Mouse (Mus musculus) cortical plate, adult 2 months (tissue): ENCODE data around the gene Mphosph6. TPM values are rescaled to one million over a fixed set of nuclear protein-coding genes. Genes with fewer than 3 reads are reported as not detected.

Source experiments
- H3K27ac ChIP-seq: fragments of 200-500 bp; 2 replicates; pipeline ENCODE4 v1.5.1; 2012; ENCODE audit warnings: low read length, control low read depth, inconsistent platforms; ENCODE audit not compliant: insufficient read depth
- H3K4me1 ChIP-seq: fragments of 200-500 bp; 2 replicates; pipeline ENCODE4 v1.6.1; 2011; ENCODE audit warnings: low read length; ENCODE audit not compliant: control insufficient read depth, insufficient read depth
- H3K4me3 ChIP-seq: fragments of 200-500 bp; 2 replicates; pipeline ENCODE4 v1.5.1; 2011; ENCODE audit warnings: mild to moderate bottlenecking, low read length, control low read depth; ENCODE audit not compliant: insufficient read depth
- CTCF ChIP-seq: fragments of 200-500 bp; IDR thresholded peaks from 2 replicates; pipeline ENCODE4 v1.5.1; 2011; ENCODE audit warnings: mild to moderate bottlenecking, control low read depth, low read length; ENCODE audit not compliant: insufficient read depth; ENCODE audit errors: extremely low read depth
- POLR2A ChIP-seq: fragments of 200-500 bp; IDR thresholded peaks from 2 replicates; pipeline ENCODE4 v1.6.1; 2011; ENCODE audit warnings: mild to moderate bottlenecking, low read length, control low read depth; ENCODE audit not compliant: insufficient read depth; ENCODE audit errors: extremely low read depth
- polyA plus RNA-seq: library from polyadenylated mRNA; depleted of rRNA; stranded (reverse); fragments of >200 nt; gene quantifications from 2 replicates; pipeline ENCODE4 v1.2.3, GENCODE M21; 2012

Gene Mphosph6
- polyA plus RNA-seq, 1 experiment = 19.2 TPM

GRCm38 (mm10) chr8:117794581-117794980 lies 7.2 kb downstream of the Mphosph6 start:
- no peak for TF ChIP-seq CTCF
- no peak for TF ChIP-seq POLR2A
- Histone ChIP-seq H3K27ac (no peak overlapping the region), H3K4me3 (no peak overlapping the region), H3K4me1 (peaks cover 2% of the 10 kb centered on the region; the same call in 1 of the 2 replicates)

GRCm38 (mm10) chr8:117792616-117793144 lies 9.1 kb downstream of the Mphosph6 start:
- Histone ChIP-seq H3K4me3 (no peak overlapping the region), H3K4me1 (peaks cover 2% of the 10 kb centered on the region; the same call in 1 of the 2 replicates), H3K27ac (no peak overlapping the region)
- TF ChIP-seq POLR2A (no peak), CTCF (no peak)

GRCm38 (mm10) chr8:117786428-117786827 lies 15.3 kb downstream of the Mphosph6 start:
- Histone ChIP-seq H3K4me1 (no peaks in the 10 kb centered on the region; the same call in 1 of the 2 replicates), H3K4me3 (no peak overlapping the region), H3K27ac (no peak overlapping the region)
- TF ChIP-seq CTCF (no peak), POLR2A (no peak)

DNA sequence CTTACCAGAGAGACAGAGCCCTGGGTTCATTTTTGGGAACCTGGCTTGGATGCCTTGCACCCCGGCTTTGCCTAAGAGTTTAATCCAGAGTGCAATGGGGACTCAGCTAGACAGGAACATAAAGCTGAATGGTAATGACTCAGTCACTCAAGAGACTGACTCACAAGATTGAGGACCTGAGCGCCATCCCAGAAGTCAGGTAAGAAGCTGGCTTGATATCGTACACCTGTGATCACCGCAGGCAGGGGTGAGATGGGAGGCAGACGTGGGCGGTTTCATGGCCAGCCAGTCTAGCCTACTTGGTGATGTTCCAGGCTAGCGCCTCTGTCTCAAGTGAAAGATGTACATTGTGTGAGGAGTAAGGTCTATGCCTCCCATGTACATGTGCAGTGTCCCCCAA lies 18.7 kb downstream of the Mphosph6 start:
- TF ChIP-seq POLR2A (no peak), CTCF (no peak)
- H3K27ac ChIP-seq = no peak overlapping the region
- H3K4me1 ChIP-seq = no peaks in the 10 kb centered on the region; the same call in none of the 2 replicates
- H3K4me3 ChIP-seq = no peak overlapping the region

DNA sequence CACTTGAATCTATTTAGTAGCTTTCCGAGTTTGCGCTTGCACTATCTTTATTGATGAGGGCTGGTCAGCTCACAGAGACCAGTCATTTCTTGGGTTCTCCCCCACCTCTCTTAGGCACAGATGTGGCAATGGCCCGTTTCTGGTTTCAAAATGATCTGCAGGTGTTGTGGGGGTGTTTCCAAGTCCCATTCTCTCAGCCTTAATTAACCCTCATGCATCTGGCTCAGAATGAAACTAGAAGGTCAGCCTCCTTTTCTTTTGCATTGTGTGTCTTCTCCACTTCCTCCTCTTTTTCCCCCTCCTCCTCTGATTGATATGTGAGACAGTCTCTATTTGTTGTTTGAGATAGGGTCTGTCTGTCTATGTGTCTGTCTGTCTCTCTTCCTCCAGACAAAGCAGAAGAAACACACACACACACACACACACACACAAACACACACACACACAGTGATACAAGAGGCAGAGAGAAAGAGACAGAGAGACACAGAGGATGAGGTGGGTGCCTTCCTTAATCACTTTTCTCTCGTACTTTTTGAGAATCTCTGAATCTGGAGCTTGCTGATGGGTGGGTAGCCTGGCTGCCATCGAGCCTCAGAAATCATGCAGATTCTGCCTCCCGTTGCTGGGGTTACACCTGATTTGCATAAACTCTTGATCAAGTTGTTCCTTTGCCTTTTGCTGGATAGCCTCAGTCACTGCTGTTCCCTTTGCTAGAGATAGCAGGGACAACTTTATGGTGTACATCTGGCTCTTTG lies 20.2 kb downstream of the Mphosph6 start:
- Histone ChIP-seq H3K4me1 (no peaks in the 10 kb centered on the region; the same call in none of the 2 replicates), H3K4me3 (no peak overlapping the region), H3K27ac (no peak overlapping the region)
- TF ChIP-seq CTCF = no peak
- no peak for TF ChIP-seq POLR2A

GRCm38 (mm10) chr8:117779344-117779743 lies 22.4 kb downstream of the Mphosph6 start:
- H3K4me3 ChIP-seq = no peak overlapping the region
- H3K4me1 ChIP-seq = no peaks in the 10 kb centered on the region; the same call in none of the 2 replicates
- no peak for TF ChIP-seq CTCF
- TF ChIP-seq POLR2A = no peak
- no peak overlapping the region for H3K27ac ChIP-seq

GRCm38 (mm10) chr8:117778531-117779322 lies 23.0 kb downstream of the Mphosph6 start:
- no peaks in the 10 kb centered on the region; the same call in none of the 2 replicates for H3K4me1 ChIP-seq
- H3K27ac ChIP-seq = no peak overlapping the region
- H3K4me3 ChIP-seq = no peak overlapping the region
- TF ChIP-seq CTCF = no peak
- no peak for TF ChIP-seq POLR2A

- Histone ChIP-seq H3K27ac (no peak overlapping the region), H3K4me3 (no peak overlapping the region), H3K4me1 (no peaks in the 10 kb centered on the region; the same call in none of the 2 replicates)
- TF ChIP-seq CTCF (no peak), POLR2A (no peak)
Observed at GRCm38 (mm10) chr8:117776075-117776474, 25.7 kb downstream of the Mphosph6 start.

DNA sequence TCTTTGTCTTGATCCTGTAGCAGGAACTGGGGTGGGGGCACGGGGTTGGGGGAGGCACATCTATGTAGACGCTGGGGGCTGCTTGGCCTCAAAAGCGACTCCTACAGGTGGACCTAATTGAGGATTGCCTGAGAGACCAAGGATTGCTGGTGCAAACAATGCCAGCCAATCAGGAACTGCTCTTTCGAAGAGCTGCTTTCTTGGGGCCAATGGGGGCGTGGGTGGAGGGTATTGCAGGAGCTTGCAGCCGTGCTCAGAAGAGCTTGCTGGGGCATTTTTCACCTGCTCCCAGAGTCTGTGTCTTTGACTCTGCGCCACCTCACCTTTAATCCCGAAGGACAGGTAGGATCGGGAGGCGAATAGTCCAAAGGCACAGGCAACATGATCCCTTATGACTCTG lies 26.1 kb downstream of the Mphosph6 start:
- TF ChIP-seq CTCF (no peak), POLR2A (no peak)
- H3K4me3 ChIP-seq = no peak overlapping the region
- no peaks in the 10 kb centered on the region; the same call in none of the 2 replicates for H3K4me1 ChIP-seq
- no peak overlapping the region for H3K27ac ChIP-seq

- no peak for TF ChIP-seq CTCF
- no peak for TF ChIP-seq POLR2A
- Histone ChIP-seq H3K27ac (no peak overlapping the region), H3K4me1 (no peaks in the 10 kb centered on the region), H3K4me3 (no peak overlapping the region)
Observed at GRCm38 (mm10) chr8:117772597-117772996, 29.1 kb downstream of the Mphosph6 start.
